Mouse (Mus musculus) T-helper 2 cell (primary cell): ENCODE measurements around the gene Adgrg3.
"Not testable (repeated sequence)": the region's sequence is repeated elsewhere in the genome, so short reads cannot be mapped to it uniquely, and the experiment has no call there.

ENCODE experiments used
- in situ Hi-C: fragments of 300-600 bp; cut with MboI, MseI; formaldehyde crosslinking; loops from one replicate; pipeline ENCODE4 v1.15.1; 2025; ENCODE audit warnings: high pct_unique_total_duplicates

Gene Adgrg3

GRCm38 (mm10) chr8:95024387-95024786, 6.9 kb downstream of the Adgrg3 start:
- in situ Hi-C loops = no loop called here

- in situ Hi-C loops = no loop called here
Measured at GRCm38 (mm10) chr8:95025421-95025820, 7.9 kb downstream of the Adgrg3 start.

GRCm38 (mm10) chr8:95028391-95028790, 10.9 kb downstream of the Adgrg3 start:
- in situ Hi-C loops = not testable (repeated sequence)

- in situ Hi-C loops = no loop called here
Measured at GRCm38 (mm10) chr8:95037106-95037925, 19.8 kb downstream of the Adgrg3 start.

GRCm38 (mm10) chr8:95041883-95042784, 24.6 kb downstream of the Adgrg3 start:
- in situ Hi-C loops = no loop called here

DNA sequence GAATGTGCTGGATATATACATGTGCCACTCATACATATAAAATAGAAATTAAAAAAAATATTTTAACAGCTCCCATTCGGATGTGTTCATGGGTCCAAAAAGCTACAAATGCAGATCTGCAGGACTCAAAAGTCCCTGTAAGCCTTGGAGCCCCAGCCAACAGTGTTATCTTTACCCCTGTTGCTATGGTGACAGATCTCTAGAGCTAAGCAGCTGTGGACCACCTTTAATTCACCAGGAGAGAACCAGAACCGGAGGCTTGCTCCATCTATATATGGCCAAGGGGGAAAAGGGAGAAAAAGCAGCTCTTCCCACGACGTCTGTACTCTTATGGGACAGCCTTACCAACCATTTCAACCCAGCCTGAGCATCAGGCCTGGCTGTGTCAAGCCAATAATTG, 27.3 kb downstream of the Adgrg3 start:
- in situ Hi-C loops = no loop called here

DNA sequence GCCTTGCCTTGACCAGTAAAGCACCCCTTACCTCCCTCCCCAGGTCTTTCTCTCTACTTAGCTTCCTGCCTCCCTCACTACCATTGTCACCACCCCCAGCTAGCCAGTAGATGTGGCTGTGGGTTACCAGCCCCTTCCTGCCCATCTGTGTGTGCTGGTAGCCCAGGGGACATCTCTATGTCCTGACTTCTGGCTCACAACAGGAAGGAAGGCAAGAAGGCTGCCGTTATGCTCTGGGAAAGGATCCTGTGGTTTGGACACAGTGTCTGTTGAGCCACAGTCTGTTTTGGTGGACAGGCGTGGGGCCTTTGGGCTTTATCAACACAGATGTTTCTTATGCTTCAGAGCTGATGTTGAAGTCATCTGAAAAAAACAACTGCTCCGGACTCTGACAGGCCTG, 29.5 kb downstream of the Adgrg3 start:
- in situ Hi-C loops = no loop called here

DNA sequence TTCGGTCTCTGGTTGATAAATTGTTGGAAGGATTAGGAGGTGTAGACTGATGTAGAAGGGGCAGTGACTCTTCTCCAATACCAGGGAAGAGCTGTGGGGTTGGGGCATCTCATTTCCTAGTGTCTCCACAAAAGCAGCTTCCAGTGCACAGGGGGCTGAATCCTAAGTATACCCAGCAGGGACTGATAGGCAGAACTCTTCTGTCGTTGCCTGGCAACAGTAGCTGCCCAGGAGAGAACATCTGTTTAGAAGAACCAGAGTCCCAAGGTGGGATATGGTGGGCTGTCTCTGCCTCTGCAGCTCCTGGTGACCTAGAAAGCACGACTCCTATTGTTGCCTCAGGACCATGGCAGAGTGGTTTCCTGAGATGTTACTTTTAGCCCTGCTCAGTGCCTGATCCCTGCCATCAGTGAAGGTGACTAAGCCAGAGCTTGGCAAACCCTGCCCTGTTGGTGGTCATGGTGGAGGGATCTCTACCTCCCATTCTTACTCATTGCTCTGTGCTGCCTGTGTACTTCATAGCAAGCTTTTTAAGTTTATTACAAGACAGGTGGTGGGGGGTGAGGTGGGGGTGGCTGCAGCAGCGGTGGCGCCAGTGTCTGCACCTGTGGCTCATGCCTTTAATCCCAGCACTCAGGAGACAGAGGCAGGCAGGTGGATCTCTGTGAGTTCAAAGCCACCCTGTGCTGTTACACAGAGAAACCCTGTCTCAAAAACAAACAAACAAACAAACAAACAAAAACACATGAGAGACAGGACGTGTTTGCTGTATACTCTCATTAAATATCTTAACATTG, 30.6 kb downstream of the Adgrg3 start:
- in situ Hi-C loops = no loop called here

- in situ Hi-C loops = no loop called here
Measured at GRCm38 (mm10) chr8:95049636-95050035, 32.1 kb downstream of the Adgrg3 start.

- in situ Hi-C loops = no loop called here
Measured at GRCm38 (mm10) chr8:95054438-95054837, 36.9 kb downstream of the Adgrg3 start.

- in situ Hi-C loops = no loop called here
Measured at GRCm38 (mm10) chr8:95054927-95055510, 37.5 kb downstream of the Adgrg3 start, which contains the start of gene Drc7. Gene Drc7 (plus strand): TSS chr8:95055103.

GRCm38 (mm10) chr8:95056414-95056813, 38.9 kb downstream of the Adgrg3 start:
- in situ Hi-C loops = no loop called here

DNA sequence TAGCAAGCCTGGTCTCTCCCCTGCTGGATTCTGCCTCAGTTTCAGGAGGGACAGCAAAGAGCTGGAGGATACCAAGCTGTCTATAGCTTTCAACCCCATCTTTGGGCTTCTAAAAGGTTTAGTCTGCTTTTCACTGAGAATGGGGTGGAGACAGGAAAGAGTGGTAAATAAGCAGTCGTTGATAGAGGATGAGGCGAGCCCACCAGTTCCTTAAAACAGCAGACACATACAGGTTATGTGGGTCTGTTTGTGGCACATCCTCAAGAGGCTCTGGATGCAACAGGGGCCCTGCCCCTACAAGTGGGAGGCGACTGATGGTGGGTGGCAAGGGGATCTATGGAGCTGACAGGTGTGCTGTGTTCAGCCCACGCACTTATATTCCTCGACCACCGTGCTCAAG, 41.2 kb downstream of the Adgrg3 start:
- in situ Hi-C loops = no loop called here

GRCm38 (mm10) chr8:95059812-95060533, 42.5 kb downstream of the Adgrg3 start:
- in situ Hi-C loops = no loop called here

DNA sequence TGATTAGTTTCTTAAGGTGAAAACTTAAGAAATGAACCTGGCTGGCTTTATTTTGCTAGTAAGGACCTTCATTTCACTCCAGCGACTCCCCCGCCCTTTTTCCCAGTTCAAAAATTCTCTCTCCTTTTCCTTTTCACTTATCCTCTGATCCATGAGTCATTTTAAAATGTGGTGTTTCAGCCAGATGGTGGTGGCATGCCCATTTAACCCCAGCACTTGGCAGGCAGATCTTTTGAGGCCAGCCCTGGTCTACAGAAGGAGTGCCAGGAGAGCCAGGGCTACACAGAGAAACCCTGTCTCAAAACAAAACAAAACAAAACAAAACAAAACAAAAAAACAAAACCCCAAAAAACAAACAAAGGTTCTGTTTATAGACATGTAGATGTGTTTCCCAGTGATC, 47.0 kb downstream of the Adgrg3 start:
- in situ Hi-C loops = no loop called here

GRCm38 (mm10) chr8:95067582-95067981, 50.1 kb downstream of the Adgrg3 start:
- in situ Hi-C loops = no loop called here

- in situ Hi-C loops = loop anchor here (10.0 kb wide), 1 partner anchor 829 kb away; no protein-coding TSS in a partner anchor
Measured at GRCm38 (mm10) chr8:95075504-95075903, 58.0 kb downstream of the Adgrg3 start.

DNA sequence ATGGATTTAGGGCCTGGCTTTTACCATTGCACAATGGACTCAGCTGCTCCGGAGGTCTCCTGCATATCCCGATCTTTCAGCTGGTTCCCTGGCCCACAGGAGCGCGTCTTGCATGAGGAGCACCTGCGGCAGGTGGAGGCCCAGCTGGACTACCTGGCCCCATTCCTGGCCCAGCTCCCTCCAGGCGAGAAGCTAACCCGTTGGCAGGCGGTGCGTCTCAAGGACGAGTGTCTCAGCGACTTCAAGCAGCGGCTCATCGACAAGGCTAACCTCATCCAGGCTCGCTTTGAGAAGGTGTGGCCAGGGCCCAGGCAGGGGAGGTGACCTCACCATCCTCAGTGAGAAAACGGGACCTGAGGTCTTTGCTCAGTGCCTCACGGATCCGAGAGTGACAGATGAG, 58.7 kb downstream of the Adgrg3 start:
- in situ Hi-C loops = loop anchor here (10.0 kb wide), 1 partner anchor 829 kb away; no protein-coding TSS in a partner anchor

GRCm38 (mm10) chr8:95078055-95078454, 60.6 kb downstream of the Adgrg3 start:
- in situ Hi-C loops = loop anchor here (10.0 kb wide), 1 partner anchor 827 kb away; no protein-coding TSS in a partner anchor

- in situ Hi-C loops = loop anchor here (10.0 kb wide), 1 partner anchor 825 kb away; no protein-coding TSS in a partner anchor
Measured at GRCm38 (mm10) chr8:95079305-95079704, 61.8 kb downstream of the Adgrg3 start.
